Mouse (Mus musculus) stomach, postnatal 0 days (tissue): ENCODE measurements around the gene Srd5a2. TPM values are rescaled to one million over a fixed set of nuclear protein-coding genes. Genes with fewer than 3 reads are reported as not detected.

ENCODE experiments used
- ATAC-seq: fragments of 200-750 bp; cut with Nextera tagmentation; 2 replicates; pipeline ENCODE4 v1.8.0; 2017; ENCODE audit not compliant: low FRiP score, low TSS enrichment
- DNase-seq: peaks from one replicate; pipeline ENCODE4 v3.0.0-alpha.2; 2016; ENCODE audit warnings: low spot score
- H3K27ac ChIP-seq: fragments of 300-500 bp; sonication (generic); replicated peaks from 2 replicates; pipeline ENCODE4 v1.5.1; 2014; ENCODE audit warnings: mild to moderate bottlenecking, control low read depth
- H3K27me3 ChIP-seq: fragments of 300-500 bp; sonication (generic); 2 replicates; pipeline ENCODE4 v1.6.1; 2014; ENCODE audit warnings: low read length; ENCODE audit not compliant: control insufficient read depth, insufficient read depth
- H3K36me3 ChIP-seq: fragments of 300-500 bp; sonication (generic); 2 replicates; pipeline ENCODE4 v1.6.1; 2014; ENCODE audit warnings: low read length, mixed read lengths; ENCODE audit not compliant: control insufficient read depth, insufficient read depth
- H3K4me1 ChIP-seq: fragments of 300-500 bp; sonication (generic); replicated peaks from 2 replicates; pipeline ENCODE4 v1.6.1; 2014; ENCODE audit warnings: antibody characterized with exemption; ENCODE audit not compliant: control insufficient read depth, insufficient read depth
- H3K4me2 ChIP-seq: fragments of 300-500 bp; sonication (generic); replicated peaks from 2 replicates; pipeline ENCODE4 v1.6.1; 2014; ENCODE audit warnings: low read depth, mild to moderate bottlenecking, control low read depth, moderate library complexity
- H3K4me3 ChIP-seq: fragments of 300-500 bp; sonication (generic); 2 replicates; pipeline ENCODE4 v1.5.1; 2014; ENCODE audit warnings: low read depth, low read length, control low read depth
- H3K9ac ChIP-seq: fragments of 300-500 bp; sonication (generic); 2 replicates; pipeline ENCODE4 v1.6.1; 2014; ENCODE audit warnings: mild to moderate bottlenecking, low read length, control low read depth, mixed read lengths
- H3K9me3 ChIP-seq: fragments of 300-500 bp; sonication (generic); 2 replicates; pipeline ENCODE4 v1.6.1; 2016; ENCODE audit warnings: low read length; ENCODE audit not compliant: control insufficient read depth
- CTCF ChIP-seq: IDR thresholded peaks from 2 replicates; pipeline ENCODE4 v1.5.1; 2016; ENCODE audit warnings: antibody characterized with exemption, low read depth, mild to moderate bottlenecking, moderate library complexity
- EP300 ChIP-seq: optimal IDR thresholded peaks from 2 replicates; pipeline ENCODE3; 2016; ENCODE audit warnings: antibody characterized with exemption
- WGBS: fragments of 180-500 bp; shearing (Covaris S2); extraction: QIAGEN DNeasy Blood & Tissue Kit; methylation state at CpG from one replicate; pipeline ENCODE4 v1.1.7; 2014; 5-methylcytosine and 5-hydroxymethylcytosine counted together
- polyA plus RNA-seq: library from polyadenylated mRNA; unstranded; fragments of >200 nt; fragmentation: Nextera tagmentation; extraction: Ambion mirVana; gene quantifications from 2 replicates; pipeline ENCODE4 v1.2.1, GENCODE M21; 2015

Srd5a2 gene
- not detected in 2 replicates for polyA plus RNA-seq

DNA sequence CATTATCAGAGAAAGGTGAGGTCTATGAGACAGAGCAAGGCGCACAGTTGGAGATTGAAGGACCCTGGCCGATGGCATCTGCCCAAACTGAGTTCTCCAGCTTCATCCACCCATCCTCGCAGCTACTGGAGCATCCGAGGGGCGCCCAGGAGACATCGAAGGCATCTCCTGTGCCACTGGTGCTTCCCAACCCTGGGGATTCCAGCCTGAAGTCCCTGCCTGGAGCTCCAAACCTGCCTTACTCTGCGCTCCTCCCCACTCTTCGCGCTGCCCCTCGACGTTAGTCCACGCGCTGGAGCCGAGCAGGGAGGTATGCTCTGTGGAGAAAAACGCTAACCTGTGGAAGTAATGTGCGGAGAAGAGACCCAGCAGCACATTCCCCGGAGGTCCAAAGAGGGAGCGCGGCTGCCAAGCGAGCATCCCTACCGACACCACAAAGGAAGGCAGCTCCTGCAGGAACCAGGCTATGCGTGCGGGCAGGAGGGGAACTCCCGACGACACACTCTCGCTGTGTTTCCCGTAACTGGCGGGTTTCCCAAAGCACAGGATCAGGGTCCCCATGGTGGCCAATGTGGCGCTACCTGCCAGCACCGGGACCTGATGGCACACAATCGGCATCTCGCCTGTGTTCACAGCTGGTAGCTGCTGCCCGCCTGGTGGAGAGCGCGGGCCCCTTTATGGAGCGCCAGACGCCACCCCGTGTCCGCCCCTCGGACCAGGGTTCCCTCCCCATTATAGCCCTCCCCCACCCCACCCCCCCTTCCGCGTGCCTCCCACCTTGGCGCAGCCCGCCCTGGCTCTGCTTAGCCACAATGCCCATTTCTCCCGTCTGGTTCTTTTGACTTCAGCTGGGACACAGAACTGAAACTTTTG is at the start of gene Srd5a2:
Srd5a2 (minus strand) TSS at position 707 of the 873 bp plus-strand sequence.
- no peaks in the 10 kb centered on the region for H3K4me1 ChIP-seq
- peaks cover 4% of the 10 kb centered on the region; the same call in 1 of the 2 replicates for H3K27me3 ChIP-seq
- H3K9me3 ChIP-seq: no peaks in the 10 kb centered on the region
- no peak within 1 kb of the TSS for H3K9ac ChIP-seq
- no peaks in the 10 kb centered on the region for H3K36me3 ChIP-seq
- no peak for ATAC-seq
- 0 out of 2 replicates have a peak within 1 kb of the TSS, but pooled peaks have one; percentile 1 for H3K4me3 ChIP-seq
- under 1% methylated on average over 45 of the region's 45 CpGs for WGBS
- H3K4me2 ChIP-seq: peak within 1 kb of the TSS; percentile 37; the same call in 1 of the 2 replicates
- H3K27ac ChIP-seq: no peak within 1 kb of the TSS
- no peak for DNase-seq
- no peak for TF ChIP-seq EP300
- no peak for TF ChIP-seq CTCF

DNA sequence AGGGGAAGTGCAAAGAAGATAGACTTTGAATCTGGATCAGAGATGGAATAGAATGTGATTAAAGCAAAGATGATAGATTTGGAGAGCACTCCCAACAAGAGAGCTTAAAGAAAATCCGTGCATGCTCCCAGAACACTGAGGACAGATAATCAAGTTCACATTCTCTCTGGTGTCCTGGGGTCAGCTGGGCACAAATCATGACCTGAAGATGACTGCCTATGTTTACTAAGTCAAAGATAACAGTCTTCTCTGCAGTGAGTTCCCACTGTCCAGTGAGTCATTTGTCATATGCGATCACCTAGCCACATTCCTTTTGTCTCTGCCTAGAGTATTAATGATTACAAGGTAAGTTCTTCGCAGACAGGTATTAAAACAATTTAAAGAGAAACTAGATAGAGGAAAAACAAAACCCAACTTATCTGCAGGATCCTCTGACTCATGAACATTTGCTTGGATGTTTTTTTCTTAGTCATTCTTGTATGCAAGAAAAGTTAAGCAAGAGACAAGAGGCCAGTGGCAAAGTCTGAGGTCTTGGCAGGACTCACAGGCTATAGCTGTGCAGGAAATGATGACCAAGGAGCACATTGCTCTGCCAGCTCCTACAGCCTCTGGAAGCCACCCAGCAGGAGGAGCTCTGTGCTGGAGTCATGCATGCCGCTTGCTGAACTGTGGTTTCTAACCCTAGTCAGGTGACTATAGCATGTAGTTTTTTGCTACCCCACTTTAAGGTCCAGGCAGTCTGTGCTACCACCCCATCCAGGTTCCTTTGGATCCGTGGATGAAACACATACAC is 41.4 kb upstream of the Srd5a2 start:
- no peak overlapping the region for H3K9ac ChIP-seq
- H3K4me3 ChIP-seq: no peak overlapping the region
- H3K36me3 ChIP-seq: no peaks in the 10 kb centered on the region
- no peaks in the 10 kb centered on the region for H3K27me3 ChIP-seq
- WGBS: 54% methylated on average over 5 of the region's 5 CpGs
- H3K27ac ChIP-seq: no peak overlapping the region
- no peak overlapping the region for H3K4me2 ChIP-seq
- H3K9me3 ChIP-seq: no peaks in the 10 kb centered on the region
- no peaks in the 10 kb centered on the region for H3K4me1 ChIP-seq
- DNase-seq (peak; percentile 16), ATAC-seq (no peak)
- peak; percentile 21; the same call in 1 of the 2 replicates for TF ChIP-seq CTCF
- TF ChIP-seq EP300: no peak

DNA sequence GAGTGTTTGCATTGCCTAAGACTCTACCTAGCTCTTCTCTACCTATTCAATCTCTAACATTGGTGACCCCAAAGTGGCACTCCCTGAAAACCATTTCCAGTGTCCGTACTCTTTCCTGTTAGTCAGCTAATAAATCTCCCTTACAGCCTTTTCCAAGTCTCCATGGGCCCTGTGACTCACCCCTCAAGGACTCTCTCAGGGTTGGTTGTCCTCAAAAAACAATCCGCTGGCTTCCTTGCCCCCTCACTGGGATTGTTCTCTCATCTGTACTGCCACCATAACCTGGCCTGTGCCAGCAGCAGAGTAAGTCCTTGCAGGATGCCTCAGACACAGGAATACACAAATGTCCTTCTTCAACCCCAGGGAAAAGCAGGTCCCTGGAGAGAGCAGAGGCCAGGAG is 40.3 kb upstream of the Srd5a2 start:
- Histone ChIP-seq H3K9ac (no peak overlapping the region), H3K36me3 (no peaks in the 10 kb centered on the region), H3K27ac (no peak overlapping the region), H3K9me3 (no peaks in the 10 kb centered on the region), H3K4me2 (no peak overlapping the region), H3K27me3 (no peaks in the 10 kb centered on the region), H3K4me3 (no peak overlapping the region), H3K4me1 (no peaks in the 10 kb centered on the region)
- WGBS: 70% methylated on average over 2 of the region's 2 CpGs
- TF ChIP-seq CTCF: no peak
- no peak for TF ChIP-seq EP300
- DNase-seq (no peak), ATAC-seq (no peak)

DNA sequence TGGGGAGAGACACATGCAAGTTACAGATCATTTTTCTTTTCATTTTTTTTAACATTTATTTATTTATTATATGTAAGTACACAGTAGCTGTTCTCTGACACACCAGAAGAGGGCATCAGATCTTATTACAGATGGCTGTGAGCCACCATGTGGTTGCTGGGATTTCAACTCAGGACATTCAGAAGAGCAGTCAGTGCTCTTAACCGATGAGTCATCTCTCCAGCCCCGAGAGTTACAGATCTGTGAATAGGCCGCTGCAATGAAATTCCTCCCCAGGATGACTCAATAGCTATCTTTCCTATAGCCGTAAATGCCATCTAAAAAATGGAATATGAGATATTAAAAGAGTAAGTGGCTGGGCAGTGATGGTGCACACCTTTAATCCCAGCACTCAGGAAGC is 35.7 kb upstream of the Srd5a2 start:
- Histone ChIP-seq H3K36me3 (no peaks in the 10 kb centered on the region), H3K27ac (no peak overlapping the region), H3K27me3 (no peaks in the 10 kb centered on the region), H3K9ac (no peak overlapping the region), H3K9me3 (no peaks in the 10 kb centered on the region), H3K4me2 (no peak overlapping the region), H3K4me3 (no peak overlapping the region), H3K4me1 (no peaks in the 10 kb centered on the region)
- no peak for ATAC-seq
- DNase-seq: no peak
- 71% methylated on average over 4 of the region's 4 CpGs for WGBS
- no peak for TF ChIP-seq EP300
- TF ChIP-seq CTCF: no peak

DNA sequence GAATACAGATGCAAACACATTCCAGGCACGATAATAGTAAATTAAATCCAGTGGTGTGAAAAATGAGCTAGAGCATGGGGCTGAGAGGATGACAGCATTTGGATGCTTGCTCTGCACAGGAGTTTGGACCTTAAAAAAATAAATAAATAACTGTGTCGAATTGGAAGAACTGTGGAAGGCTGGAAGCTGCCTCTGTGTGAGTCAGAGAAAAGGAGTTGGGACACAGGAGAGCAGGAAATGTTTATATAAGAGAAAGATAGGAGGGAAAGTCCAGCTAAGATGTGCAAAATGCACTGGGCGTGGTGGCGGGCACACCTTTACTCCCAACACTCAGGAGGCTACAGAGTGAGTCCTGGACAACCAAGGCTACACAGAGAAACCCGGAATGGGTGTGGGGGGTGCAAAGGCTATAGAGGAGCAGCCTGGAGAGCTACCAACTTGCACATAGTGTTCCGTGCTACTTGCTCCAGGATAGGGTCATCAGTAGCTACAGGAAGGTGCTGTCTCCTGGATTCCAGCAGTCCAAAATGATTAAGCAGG is 32.4 kb upstream of the Srd5a2 start:
- Histone ChIP-seq H3K9ac (no peak overlapping the region), H3K27ac (no peak overlapping the region), H3K36me3 (no peaks in the 10 kb centered on the region), H3K4me1 (no peaks in the 10 kb centered on the region), H3K4me3 (no peak overlapping the region), H3K4me2 (no peak overlapping the region), H3K9me3 (no peaks in the 10 kb centered on the region), H3K27me3 (no peaks in the 10 kb centered on the region)
- no peak for TF ChIP-seq CTCF
- no peak for TF ChIP-seq EP300
- WGBS: 59% methylated on average over 6 of the region's 6 CpGs
- no peak for DNase-seq
- ATAC-seq: no peak
